Mouse (Mus musculus) lung, adult 2 months (tissue): ENCODE data around the gene Glp1r. TPM values are rescaled to one million over a fixed set of nuclear protein-coding genes. Genes with fewer than 3 reads are reported as not detected.
A peak's percentile ranks its signal among the peaks of the same experiment; 100 is the strongest.

Experiments
- DNase-seq: peaks from one replicate; pipeline ENCODE4 v3.0.0; 2022
- H3K4me1 ChIP-seq: fragments of 200-500 bp; 2 replicates; pipeline ENCODE4 v1.6.1; 2011; ENCODE audit warnings: low read length; ENCODE audit not compliant: control insufficient read depth, insufficient read depth
- H3K4me3 ChIP-seq: fragments of 200-500 bp; replicated peaks from 2 replicates; pipeline ENCODE3; 2011; ENCODE audit warnings: low read depth, mild to moderate bottlenecking, control low read depth, low read length; ENCODE audit errors: extremely low read depth
- CTCF ChIP-seq: fragments of 200-500 bp; IDR thresholded peaks from 2 replicates; pipeline ENCODE4 v1.5.1; 2011; ENCODE audit warnings: mild to moderate bottlenecking, low read length, control low read depth; ENCODE audit not compliant: insufficient read depth
- POLR2A ChIP-seq: fragments of 200-500 bp; IDR thresholded peaks from 2 replicates; pipeline ENCODE4 v1.6.1; 2011; ENCODE audit warnings: low read depth, mild to moderate bottlenecking, control low read depth, low read length, borderline replicate concordance; ENCODE audit errors: extremely low read depth
- WGBS: fragments of 180-500 bp; shearing (Covaris S2); methylation state at CpG from one replicate; pipeline ENCODE4 v1.1.7; 2018; 5-methylcytosine and 5-hydroxymethylcytosine counted together
- polyA plus RNA-seq: library from polyadenylated mRNA; depleted of rRNA; stranded (reverse); fragments of >200 nt; gene quantifications from 2 replicates; pipeline ENCODE4 v1.2.3, GENCODE M21; 2012

Gene Glp1r
- polyA plus RNA-seq, 1 experiment = 54.1 TPM

DNA sequence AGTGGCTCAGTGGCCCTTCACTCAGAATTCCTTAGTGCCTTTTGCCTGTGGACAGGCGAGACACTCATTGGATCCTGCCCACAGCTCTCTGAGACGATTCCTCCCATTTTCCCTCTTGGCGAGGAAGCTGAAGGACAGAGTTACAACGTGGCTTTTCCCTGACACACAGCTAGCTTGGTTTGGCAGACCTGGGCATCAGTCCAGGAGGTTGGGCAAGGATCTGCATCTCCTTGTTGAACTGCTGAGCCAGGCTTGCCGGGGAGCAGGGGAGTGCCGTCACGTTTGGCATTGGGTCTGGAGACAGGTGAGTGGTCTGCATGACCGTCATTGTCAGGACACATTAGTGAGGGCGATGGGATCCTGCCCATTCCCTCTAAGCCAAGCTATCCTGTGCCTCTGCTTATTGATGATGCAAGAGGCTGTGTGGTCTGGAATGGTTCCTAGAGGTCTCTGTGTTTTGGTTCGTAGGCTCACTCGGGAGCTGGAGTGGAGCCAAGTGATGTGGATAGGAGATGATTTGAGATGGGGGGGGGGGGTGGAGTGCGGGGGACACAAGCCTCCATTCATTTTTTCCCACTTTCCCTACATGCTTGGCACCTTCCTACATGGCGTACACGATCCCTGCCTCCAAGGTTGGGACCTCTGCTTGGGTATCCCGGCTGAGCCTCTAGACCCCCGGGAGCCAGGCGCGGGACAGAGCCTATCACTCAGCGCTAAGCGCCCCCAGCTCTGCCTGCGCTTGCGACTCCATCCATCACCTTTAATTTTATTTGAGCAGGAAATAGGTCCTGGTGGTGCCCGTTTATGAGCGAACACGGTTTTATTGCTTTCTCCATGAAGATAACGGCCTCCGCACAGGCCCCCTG lies 9.5 kb downstream of the Glp1r start:
- H3K4me3 ChIP-seq = no peak overlapping the region
- 57% methylated on average over 27 of the region's 27 CpGs for WGBS
- TF ChIP-seq POLR2A (no peak), CTCF (no peak)
- no peak for DNase-seq
- H3K4me1 ChIP-seq = no peaks in the 10 kb centered on the region

DNA sequence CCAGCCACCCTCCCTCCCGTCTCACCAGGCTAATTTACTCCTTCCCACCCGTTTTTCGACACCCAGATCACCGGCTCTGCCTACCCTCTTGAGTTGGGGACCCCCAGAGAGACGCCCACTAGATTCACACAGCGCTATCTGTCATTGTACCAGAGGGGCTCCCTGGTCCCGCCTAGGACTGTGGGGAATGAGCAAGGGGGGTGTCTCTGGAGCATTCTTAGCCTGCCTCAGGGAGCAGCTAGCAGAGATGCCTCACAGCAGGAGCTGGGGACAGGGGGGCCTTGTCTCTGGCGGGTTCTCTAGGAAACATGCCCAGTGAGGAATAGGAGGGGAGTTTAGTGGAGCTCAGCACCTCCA lies 10.1 kb downstream of the Glp1r start:
- Histone ChIP-seq H3K4me3 (no peak overlapping the region), H3K4me1 (no peaks in the 10 kb centered on the region)
- TF ChIP-seq CTCF (no peak), POLR2A (no peak)
- 58% methylated on average over 8 of the region's 8 CpGs for WGBS
- DNase-seq = no peak

DNA sequence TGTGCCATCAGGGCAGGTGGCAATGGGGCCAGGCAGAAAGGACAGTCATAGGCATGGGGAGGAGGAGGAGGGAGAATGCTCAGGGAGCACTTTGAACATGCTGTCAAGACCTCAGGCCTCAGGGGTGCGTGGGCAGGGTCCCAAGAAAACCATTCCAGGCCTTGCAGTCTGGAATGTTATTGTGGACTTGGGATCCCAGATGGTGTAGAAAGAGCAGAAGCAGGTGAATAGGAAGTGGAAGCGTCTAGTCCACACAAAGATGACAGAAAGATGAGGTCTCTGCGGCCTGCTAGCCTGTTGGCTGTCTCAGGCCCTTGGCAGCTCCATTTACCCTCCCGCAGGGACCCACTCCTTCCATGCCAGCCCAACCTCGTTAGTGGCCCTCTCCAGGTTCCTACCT lies 10.9 kb downstream of the Glp1r start:
- DNase-seq = no peak
- TF ChIP-seq CTCF = no peak
- no peak for TF ChIP-seq POLR2A
- H3K4me1 ChIP-seq = no peaks in the 10 kb centered on the region
- WGBS = 68% methylated on average over 5 of the region's 5 CpGs
- H3K4me3 ChIP-seq = no peak overlapping the region

DNA sequence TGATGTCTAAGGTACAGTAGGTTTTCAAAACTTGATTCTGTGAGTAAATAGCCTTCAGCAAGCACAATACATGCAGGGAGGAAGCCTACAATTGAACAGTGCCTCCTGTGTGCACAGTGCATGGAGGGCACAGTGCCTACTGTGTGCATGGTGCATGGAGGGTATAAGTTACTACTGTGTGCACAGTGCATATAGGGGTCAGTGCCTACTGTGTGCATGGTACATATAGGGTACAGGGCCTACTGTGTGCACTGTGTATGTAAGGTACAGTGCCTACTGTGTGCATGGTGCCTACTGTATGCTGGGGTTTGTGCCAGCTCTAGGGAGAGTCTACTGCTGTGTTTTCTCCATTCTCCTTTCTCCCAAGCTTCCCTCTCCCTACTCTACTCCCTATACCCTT lies 12.6 kb downstream of the Glp1r start:
- TF ChIP-seq CTCF (no peak), POLR2A (no peak)
- Histone ChIP-seq H3K4me1 (no peaks in the 10 kb centered on the region), H3K4me3 (no peak overlapping the region)
- DNase-seq = no peak

DNA sequence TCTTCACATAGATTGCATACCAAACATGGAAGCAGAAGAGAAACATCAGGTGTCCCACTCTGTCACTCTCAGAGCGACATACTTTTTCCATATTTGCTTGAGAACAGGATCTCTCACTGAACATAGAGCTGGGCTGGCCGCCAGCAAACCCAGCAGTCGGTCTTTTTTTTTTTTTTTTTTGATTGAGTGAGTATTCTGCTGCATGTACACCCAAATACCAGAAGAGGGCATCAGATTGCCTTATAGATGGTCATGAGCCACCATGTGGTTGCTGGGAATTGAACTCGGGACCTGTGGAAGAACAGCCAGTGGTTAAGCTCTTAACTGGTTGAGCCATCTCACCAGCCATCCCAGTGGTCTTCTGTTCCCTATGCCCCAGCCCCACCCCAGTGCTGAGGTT lies 21.9 kb downstream of the Glp1r start:
- 42% methylated on average over 4 of the region's 4 CpGs for WGBS
- no peak for DNase-seq
- no peak overlapping the region for H3K4me3 ChIP-seq
- TF ChIP-seq CTCF (no peak), POLR2A (no peak)
- H3K4me1 ChIP-seq = no peaks in the 10 kb centered on the region

DNA sequence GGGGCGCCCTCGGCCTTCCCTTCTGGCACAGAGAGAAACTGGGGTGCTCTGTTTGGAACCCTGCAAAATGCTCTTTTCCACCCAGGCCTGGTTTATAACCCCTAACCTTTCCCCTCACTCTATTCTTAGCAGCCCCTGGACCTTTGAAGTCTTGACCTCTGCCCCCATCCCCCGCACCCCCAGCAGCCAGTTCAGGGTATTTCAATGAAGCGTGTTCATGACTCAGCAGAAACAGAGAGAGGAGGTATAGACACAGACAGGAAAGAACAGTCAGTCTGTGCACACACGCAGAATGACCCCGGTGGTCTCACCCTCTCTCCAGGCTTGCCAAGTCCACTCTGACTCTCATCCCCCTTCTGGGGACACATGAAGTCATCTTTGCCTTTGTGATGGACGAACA lies 29.2 kb downstream of the Glp1r start:
- H3K4me3 ChIP-seq = no peak overlapping the region
- DNase-seq = no peak
- TF ChIP-seq CTCF (no peak), POLR2A (no peak)
- WGBS = 80% methylated on average over 7 of the region's 7 CpGs
- no peaks in the 10 kb centered on the region for H3K4me1 ChIP-seq

DNA sequence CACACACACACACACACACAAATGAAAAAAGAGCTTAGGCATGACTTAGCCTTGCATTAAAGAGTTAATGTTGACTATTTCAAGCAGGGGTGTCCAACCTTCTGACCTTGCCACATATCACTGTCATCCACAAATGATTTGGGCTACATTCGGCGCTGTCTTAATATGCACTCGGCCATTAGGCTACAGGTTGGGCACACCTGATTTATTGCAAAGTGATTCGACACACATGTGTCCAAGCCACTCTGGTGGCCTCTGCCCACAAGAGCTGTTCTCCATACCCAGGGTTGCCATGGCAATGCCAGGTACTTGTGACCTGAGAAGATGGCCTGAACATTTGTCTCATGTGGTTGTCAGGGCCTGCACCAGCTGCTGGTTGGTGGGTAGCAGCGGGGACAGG lies 31.2 kb downstream of the Glp1r start:
- no peak for DNase-seq
- Histone ChIP-seq H3K4me1 (no peaks in the 10 kb centered on the region), H3K4me3 (no peak overlapping the region)
- 78% methylated on average over 5 of the region's 5 CpGs for WGBS
- TF ChIP-seq POLR2A = no peak
- TF ChIP-seq CTCF = no peak

DNA sequence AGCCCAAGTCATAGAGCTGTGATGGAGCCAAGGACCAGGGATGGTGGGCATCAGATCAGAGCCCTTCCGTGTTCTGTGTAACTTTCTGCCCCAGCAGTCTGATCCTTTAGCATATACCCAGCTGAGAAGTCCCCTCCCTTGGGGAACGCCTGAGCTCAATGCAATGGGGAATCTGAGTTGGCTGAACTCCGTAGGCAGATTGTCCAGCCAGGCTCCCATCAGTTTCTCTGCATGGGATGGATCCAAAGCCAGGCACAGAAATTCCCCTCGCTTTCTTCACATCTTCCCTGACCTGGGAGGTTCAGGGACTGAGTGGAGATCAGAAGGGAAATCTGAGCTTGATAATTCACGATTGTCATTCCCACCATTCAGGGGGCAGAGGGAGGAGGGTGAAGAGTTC lies 33.7 kb downstream of the Glp1r start:
- WGBS = 65% methylated on average over 5 of the region's 5 CpGs

DNA sequence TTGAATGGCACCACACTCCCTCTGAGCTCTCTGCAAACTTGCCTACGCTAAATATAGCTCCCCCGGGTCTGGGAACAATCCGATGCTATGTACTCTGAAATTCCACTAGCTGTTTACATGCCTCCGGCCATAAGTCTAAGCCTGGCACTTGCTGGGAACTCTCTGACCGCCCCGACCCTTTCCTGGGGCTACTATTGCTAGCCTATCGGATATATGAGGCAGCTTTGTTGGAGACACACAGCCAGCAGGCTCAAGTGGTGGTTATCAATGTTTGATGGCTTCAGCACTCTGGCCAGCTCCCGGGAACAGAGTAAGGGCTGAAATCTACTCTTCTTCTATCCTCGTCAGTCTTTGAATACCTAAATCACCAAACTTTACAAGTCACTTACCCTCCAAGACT lies 36.9 kb downstream of the Glp1r start:
- no peak overlapping the region for H3K4me3 ChIP-seq
- TF ChIP-seq CTCF (no peak), POLR2A (no peak)
- no peaks in the 10 kb centered on the region for H3K4me1 ChIP-seq
- 46% methylated on average over 9 of the region's 9 CpGs for WGBS
- no peak for DNase-seq

More for the DNA sequence above, 33.7 kb downstream of the Glp1r start:
- Histone ChIP-seq H3K4me3 (no peak overlapping the region), H3K4me1 (no peaks in the 10 kb centered on the region)
- TF ChIP-seq POLR2A (no peak), CTCF (no peak)
- no peak for DNase-seq

DNA sequence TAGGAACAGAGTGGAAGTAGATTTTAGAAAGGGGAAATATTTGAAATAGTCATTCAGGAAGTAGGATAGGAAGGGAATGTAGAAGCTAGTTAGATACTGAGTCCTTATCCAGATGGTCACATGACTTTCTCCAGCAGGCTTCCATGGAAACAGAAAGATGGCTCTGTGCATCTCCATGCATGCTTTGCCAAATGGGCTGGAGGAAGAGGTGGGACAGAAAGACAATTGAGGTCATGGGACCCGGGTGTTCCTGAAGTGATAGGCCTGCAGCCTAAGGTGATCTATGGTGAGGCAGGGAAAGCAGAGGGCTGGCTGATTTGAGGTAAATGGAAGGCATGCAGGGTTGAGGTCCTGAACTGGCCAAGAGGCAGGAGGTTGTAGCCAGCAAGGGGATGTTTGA lies 46.8 kb downstream of the Glp1r start:
- Histone ChIP-seq H3K4me3 (no peak overlapping the region), H3K4me1 (no peaks in the 10 kb centered on the region; the same call in 1 of the 2 replicates)
- no peak for DNase-seq
- TF ChIP-seq POLR2A = no peak
- no peak for TF ChIP-seq CTCF
- 46% methylated on average over 1 of the region's 1 CpGs for WGBS

DNA sequence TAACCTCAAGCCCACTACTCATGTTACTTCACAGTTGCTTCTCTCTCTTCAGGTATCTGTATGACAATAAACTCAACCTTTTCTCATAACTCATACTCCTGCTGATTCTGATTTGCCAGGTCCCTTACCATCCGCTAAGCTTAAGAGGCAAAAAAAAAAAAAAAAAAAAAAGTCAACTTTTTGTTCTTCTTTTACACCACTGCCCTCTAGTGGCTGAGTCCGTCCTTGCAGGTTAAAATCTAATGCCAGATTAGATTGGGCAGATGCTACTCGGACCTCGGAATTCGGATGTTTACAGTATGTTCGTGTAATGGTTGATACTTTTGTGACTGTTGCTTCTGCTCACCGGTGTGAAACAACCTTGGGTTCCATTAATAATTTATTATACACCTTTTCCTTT lies 49.2 kb downstream of the Glp1r start:
- TF ChIP-seq POLR2A (no peak), CTCF (peak; percentile 12; the same call in 1 of the 2 replicates)
- Histone ChIP-seq H3K4me1 (no peaks in the 10 kb centered on the region; the same call in 1 of the 2 replicates), H3K4me3 (no peak overlapping the region)
- 2% methylated on average over 7 of the region's 7 CpGs for WGBS
- DNase-seq = peak; percentile 54
